Mouse (Mus musculus): ENCODE results near the gene Znrf1.
A peak's percentile ranks its signal among the peaks of the same experiment; 100 is the strongest.
"Not testable (repeated sequence)": the region's sequence is repeated elsewhere in the genome, so short reads cannot be mapped to it uniquely, and the experiment has no call there.

Znrf1 gene

DNA sequence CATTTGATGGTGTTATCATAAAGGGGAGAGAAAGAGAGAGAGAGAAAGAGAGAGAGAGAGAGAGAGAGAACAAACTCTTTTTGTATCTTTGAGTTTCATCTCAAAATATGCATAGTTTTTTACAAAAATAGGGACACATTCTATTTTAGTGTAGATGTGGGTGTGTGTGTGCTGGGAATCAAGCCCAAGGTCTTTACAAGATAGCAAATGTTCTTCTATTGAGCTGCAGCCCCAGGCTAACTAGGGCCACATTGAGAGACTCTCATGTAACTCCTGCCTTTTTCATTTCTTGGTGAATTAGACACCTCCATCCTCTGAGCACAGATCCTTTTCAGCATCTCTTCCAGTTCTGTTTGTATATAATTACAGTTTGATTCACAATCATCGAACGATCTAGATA is 105.2 kb downstream of the Znrf1 start:
- DNase-seq, result no peak

DNA sequence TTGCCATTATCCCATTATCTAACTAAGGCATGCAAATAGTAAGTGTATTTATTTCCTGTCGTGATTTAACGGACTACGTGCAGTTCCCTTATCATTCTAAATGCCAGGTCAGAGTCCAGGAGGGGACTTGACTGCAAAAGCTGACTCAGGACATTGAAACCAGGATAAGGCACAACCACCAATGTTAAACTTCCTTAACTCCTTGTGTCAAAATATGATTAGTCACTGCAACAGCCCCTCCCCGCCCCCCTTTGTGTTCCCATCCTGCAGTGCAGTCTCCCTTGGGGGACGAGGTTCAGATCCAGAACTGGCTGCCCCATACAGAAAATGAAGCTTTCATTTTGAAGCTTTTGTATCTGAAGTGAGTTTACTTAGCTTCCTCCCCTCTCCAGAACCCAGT is 106.6 kb downstream of the Znrf1 start:
- DNase-seq, result no peak

DNA sequence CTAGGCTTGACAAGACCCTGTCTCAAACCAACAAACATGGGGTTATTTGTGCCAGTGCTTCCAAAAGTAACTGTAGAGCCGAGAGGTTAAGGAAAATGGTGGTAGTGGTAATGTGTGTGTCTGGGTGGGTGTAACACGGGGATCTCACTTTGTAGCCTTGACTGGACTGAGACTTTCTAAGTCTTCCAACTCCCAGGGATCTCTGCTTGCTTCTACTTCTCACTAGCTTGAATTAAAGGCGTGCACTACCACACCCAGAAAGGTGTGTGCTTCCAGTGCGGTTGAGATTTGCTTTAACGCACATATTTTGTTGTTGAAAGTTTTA is 107.0 kb downstream of the Znrf1 start:
- DNase-seq, result no peak

DNA sequence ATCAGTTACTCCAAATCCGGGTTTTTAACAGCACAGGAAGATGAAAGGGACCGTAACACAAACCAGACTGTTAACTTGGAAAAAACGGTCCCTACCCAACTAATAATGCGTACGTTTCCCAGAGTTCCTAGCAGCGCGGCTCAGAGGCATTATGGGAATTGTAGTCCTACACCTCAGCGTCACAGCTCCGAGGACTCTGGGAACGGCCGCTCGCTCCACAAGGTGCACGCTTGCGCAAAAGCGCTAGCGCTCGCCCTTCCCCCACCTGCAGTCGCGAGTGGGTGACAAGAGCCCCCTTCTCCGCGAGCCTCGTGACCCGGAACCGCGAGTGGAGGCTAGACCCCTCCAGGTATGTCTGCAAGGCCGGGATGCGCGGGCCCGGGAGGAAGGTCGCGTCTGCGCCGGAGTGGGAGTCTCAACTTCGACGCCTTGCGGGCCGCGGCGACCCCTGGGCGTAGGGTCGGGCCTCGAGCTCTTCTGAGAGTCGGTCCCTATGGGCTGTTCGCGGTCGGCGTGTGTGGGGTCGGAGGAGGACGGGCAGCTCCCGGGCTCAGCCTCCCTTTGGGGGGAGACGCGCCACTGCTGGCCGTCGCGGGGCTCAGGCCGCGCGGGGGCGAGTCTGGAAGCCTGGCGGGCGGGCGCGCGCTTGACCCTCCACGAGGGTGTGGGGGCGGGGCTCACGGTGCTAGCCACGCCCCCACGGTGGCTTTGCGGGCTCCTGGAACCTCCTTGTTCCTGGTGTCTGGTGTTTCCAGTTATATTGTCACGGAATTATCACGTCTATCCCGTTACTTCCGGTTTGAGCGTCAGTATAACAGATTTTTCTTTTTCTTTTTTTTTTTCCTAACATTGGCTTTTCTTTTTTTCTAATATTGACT is 107.6 kb downstream of the Znrf1 start, which contains the start of gene Zfp1:
Gene Zfp1 (plus strand): TSS at position 138 of the 878 bp plus-strand sequence.
- peak; percentile 90 to 92 for DNase-seq

DNA sequence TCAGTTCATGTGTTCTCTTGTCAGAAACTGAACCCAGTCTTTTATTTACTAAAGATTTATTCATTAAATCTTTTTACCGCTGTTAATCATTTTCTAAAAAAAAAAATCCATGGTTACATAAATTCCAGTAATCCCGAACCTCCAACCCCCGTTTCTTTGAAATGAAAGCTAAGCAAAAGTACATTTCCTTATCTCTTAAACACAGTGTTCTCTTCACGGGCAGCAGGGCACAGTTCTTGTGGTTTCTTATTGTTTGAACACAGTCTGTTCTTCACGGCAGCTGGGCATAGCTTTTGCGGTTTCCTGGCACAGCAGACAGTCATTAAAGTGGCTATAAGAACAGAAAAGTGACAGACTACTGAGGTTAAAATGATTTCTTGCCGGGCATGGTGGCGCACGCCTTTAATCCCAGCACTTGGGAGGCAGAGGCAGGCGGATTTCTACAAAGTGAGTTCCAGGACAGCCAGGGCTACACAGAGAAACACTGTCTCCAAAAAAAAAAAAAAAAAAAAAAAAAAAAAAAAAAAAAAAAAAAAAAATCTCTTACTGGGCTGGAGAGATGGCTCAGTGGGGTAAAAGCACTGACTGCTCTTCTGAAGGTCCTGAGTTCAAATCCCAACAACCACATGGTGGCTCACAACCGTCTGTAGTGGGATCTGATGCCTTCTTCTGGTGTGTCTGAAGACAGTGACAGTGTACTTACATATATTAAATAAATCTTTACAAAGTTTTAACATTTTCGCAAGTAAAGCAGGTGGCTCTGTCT is 108.6 kb downstream of the Znrf1 start:
- DNase-seq, result not testable (repeated sequence)

DNA sequence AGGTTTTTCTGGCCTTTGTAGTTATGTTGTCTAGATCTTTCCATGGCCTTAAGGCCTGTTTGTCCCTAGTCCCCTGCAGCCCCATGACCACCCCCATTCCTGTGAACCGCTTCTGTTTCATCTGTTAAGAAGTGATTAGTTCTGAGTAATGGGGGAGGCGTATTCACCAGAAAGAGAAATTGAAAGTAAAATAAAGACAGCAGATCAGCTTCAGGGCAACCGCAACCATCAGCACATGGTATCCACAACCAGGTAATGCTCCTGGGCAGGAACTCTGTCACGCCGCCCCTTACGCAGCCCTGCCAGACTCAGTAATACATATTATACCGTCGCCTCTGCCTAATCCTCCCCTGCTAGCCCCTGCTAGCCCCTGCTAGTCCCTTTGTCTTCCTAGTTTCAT is 109.8 kb downstream of the Znrf1 start:
- no peak for DNase-seq

DNA sequence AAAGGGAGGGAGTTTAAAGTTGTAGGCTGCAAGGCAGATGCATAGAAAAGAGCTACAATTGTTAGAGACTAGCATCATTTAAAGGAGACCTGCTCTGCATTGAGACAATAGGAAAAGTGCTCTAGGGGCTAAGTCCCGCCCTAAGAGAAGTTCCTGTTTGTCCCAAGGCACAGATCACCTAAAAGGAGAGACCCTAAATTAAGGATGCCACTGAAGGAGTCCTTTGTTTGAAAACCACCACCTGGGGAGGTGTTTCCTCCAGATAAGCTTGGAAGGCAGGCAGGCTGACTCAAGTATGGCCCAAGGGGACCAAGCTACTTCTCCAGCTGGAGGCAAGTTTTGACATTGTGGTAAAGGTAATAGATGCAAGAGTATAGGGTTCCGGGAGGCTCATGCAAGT is 112.9 kb downstream of the Znrf1 start:
- DNase-seq, result no peak

DNA sequence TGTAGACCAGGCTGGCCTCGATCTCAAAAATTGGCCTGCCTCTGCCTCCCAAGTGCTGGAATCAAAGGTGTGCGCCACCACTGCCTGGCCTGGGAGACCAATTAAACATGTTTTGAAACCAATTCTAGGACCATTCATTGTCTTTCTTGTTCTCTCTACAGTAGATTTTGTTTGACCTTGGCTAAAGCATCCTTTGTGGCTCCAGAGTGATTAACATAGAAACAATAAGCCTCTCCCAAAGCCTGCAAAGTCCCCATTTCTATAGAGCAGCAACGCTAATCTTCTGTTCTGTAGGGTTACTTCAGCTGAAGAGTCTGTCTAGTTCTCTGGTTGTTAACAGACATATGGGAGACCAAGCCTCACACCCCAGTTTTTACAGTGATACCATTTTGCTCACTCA is 114.8 kb downstream of the Znrf1 start:
- no peak for DNase-seq

DNA sequence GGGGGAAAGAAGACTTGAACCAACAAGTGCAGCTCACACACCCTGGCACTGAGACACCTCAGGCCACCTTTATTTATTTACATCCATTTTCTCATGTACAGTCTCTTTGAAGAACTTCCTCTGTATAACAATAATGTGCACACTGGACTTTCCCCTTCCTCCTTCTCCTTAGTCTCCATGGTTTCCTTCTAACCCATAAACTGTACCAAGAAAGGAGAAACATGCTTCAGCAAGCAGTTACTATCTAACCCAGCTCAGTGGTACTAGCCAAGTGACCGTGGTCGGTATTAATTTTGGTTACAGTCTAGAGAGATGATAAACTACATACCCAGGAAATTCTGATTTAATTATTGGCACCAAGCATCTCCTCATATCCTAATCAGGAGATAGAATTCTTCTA is 117.6 kb downstream of the Znrf1 start:
- DNase-seq, result no peak

DNA sequence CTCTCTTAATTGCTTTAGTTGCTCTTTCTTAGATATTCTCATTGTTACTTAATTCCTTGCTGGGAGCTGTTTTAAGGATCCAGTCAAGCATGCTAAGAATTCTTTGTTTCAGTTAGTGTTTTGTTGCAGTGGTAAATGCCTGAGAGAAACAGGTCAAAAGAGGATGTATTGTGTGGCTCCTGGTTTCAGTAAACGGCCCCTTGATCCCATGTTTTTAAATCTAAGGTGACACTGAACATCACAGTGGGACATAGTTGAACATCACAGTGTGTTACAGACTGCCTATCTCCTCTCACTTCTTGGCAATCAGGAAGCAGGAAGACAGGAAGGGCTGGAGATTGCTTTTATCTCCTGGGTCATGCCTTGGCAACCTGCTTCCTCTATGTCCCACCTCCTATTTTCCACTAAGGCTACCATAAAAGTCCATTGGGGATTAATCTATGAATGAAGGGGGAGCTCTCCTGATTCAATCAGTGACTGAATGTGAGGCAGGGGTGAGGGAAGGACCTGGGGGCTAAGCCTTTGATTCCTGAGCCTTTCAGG is 121.5 kb downstream of the Znrf1 start:
- DNase-seq, result no peak

DNA sequence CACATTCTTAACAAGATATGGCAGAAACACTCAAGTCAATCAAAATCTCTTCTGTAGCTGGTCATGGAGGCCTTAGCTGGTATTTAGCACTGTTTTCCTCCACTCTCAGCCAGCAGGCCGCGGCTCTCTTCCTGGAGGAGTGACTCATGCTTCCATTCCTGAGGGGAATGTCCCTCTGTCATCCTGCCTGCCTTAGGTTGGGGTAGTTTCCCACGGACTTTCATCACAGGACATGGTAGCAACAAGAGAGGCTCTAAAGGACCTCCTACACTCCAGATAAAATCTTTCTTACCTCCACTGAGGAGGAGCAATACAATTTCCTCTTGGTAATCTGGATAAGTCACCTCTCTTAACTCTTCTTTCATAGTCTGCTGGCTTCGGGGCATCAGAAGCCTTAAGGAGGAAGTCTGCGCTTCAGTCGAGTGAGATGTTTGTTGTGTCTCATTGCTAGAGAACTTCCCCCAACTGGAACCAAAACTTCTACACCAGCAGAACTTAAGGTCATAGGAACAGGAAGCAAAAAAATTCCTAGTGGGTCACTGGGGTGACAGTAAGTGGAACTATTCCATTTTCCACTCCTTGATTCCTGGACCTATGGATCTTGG is 123.0 kb downstream of the Znrf1 start:
- no peak for DNase-seq

DNA sequence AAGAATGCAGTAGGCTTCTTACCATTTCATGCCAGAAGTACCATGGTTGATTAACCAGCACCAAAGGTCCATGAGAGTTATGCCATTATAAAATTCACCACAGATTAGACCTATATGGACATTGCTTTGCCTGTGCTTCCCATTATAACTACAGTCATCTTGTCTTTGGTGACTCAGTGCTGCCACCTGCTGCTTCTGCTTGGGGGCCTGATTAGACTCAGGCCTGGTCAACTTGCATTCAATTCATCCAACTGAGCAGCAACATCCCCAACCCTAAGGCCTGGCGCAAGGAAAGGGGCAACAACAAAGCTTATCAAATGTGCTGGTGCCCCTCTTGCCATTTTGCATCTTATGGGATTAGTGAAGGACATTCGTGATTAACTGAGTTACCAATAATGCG is 126.6 kb downstream of the Znrf1 start:
- peak; percentile 79 to 84 for DNase-seq

DNA sequence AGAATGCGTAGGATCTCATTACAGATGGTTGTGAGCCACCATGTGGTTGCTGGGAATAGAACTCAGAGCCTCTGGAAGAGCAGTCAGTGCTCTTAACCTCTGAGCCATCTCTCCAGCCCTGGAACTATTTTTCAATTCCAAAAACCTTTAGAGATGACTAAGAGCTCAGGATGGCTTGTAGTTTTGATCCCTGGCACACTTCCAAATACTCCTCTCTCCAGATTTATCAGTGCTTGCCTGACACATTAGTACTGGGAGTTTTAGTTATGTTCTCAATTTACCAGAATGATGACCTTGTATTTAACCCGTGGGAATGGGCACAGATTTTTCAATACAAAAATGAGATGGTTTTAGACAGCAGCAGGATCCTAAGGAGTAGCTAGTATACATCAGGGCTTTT is 130.9 kb downstream of the Znrf1 start:
- DNase-seq, result no peak
